Mouse (Mus musculus): ENCODE results near the gene Pcnx3.

GRCm38 (mm10) chr19:5710581-5710980 is 21.9 kb upstream of the Pcnx3 start:
- TF ChIP-seq CTCF (IDR thresholded peaks at IDR 0.05; ENCODE audit: control insufficient read depth, insufficient read depth, insufficient replicate concordance, low read depth, low read length), result no peak
- TF ChIP-seq POLR2A (IDR thresholded peaks at IDR 0.05; ENCODE audit: control insufficient read depth, low read depth, low read length), result no peak
